Mouse (Mus musculus) layer of hippocampus, adult 9-10 months (tissue): ENCODE measurements around the gene Trafd1.
A peak's percentile ranks its signal among the peaks of the same experiment; 100 is the strongest.

Source experiments
- DNase-seq: peaks from one replicate; pipeline ENCODE4 v3.0.0; 2022; ENCODE audit warnings: low spot score

Gene Trafd1

GRCm38 (mm10) chr5:121385461-121386119, at the start of gene Trafd1:
Gene Trafd1, minus strand, starts transcription at chr5:121385632.
- peak; percentile 74 for DNase-seq

- DNase-seq = no peak
Observed at GRCm38 (mm10) chr5:121428954-121429353, 43.5 kb upstream of the Trafd1 start.

DNA sequence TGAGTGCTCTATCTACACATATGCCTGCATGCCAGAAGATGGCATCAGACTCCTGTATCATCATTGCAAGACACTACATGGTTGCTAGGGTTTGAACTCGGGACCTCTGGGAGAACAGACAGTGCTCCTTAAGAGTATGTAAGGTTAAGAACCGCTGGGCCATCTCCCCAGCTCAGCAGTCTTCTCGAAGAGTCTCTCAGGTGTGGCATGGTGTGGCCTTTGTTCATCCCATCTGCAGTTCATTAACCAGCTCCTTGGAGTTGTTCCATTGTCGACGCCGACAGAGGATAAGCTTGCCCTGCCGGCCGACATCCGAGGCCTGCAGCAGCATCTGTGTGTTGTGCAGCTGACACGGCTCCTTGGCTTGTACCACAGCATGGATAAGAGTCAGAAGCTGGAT, 37.9 kb upstream of the Trafd1 start:
- no peak for DNase-seq

DNA sequence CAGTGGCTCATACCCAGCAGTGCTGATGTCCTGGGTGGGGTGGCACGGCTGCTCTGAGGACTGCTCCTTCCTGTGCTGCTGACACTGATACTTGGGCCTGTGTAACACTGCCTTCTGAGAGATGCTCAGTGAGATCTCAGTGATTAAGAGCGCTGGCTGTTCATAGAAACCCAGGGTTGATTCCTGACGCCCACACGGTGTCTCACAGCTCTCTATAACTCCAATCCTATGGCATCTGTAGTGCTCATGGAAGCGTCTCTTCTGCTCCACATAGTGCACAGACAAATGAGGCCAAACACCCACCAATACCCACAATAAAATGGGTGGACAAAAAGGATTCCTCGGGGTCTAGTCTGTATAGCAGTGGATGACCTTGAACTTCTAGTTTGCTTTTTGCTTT, 37.4 kb upstream of the Trafd1 start:
- no peak for DNase-seq

DNA sequence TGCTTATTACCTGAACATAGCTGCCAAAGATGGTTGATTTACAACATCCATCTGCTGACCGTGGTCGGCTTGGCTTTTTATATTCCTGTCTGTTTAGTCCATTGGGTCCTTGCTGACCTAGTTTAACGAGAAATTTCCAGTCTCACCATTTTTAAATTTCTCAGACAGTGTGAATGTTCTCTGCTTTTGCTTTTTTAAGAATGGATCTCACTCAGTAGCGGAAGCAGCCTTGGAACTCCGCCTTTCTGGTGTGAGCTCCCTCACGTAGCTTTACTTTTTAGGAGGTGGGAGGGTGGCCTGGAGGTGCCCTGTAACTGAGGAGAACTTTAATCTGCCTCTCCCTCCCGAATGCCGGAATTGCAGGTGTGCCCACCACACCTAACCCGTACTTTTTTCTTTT, 35.3 kb upstream of the Trafd1 start:
- no peak for DNase-seq

DNA sequence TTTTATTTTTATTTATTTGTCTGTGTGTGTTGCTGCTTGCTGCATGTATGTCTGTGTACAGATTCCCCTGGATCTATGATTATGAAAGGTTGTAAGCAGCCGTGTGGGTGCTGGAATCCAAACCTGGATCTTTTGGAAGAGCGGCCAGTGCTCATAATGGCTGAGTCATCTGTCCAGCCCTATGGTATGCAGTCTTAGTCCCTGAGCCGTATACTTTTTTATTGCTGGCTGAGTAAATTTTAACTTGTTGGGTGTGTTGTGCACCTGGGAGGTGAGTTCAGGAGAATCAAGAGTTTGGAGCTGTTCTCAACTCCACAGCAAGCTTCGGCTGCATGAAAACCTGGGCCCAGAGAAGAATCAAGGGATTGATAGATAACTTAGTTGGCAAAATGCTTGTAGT, 25.5 kb upstream of the Trafd1 start:
- no peak for DNase-seq

- DNase-seq = no peak
Observed at GRCm38 (mm10) chr5:121407856-121408255, 22.4 kb upstream of the Trafd1 start.

DNA sequence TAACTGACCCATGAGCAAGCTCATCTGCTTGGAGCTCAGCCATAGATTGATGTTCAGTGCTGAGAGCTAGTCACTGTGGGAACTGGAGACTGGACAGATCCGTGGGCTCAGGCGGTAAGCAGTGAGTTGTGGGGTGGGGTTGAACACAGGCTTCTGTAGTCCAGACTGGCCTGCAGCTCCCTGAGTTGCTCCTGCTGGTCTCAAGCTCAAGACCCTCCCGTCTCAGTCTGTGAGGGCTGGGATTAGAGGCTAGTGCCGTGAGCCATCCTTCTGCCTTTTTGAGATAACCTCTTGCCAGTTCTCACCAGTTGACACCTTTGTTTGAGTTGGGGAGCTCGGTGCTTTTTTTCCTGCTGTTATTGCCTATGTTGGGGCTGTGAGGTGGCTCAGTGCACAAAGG, 15.4 kb upstream of the Trafd1 start:
- no peak for DNase-seq

- DNase-seq = no peak
Observed at GRCm38 (mm10) chr5:121400064-121400463, 14.6 kb upstream of the Trafd1 start.

GRCm38 (mm10) chr5:121399540-121399939, 14.1 kb upstream of the Trafd1 start:
- DNase-seq = no peak

GRCm38 (mm10) chr5:121398965-121399462, 13.6 kb upstream of the Trafd1 start:
- no peak for DNase-seq

- DNase-seq = no peak
Observed at GRCm38 (mm10) chr5:121398146-121398964, 12.9 kb upstream of the Trafd1 start.

GRCm38 (mm10) chr5:121397187-121398145, 12.0 kb upstream of the Trafd1 start, which contains the start of gene Naa25:
Gene Naa25, plus strand, starts transcription at chr5:121397936.
- peak; percentile 71 for DNase-seq

- no peak for DNase-seq
Observed at GRCm38 (mm10) chr5:121395621-121396020, 10.2 kb upstream of the Trafd1 start.

- no peak for DNase-seq
Observed at GRCm38 (mm10) chr5:121393402-121393801, 8.0 kb upstream of the Trafd1 start.

DNA sequence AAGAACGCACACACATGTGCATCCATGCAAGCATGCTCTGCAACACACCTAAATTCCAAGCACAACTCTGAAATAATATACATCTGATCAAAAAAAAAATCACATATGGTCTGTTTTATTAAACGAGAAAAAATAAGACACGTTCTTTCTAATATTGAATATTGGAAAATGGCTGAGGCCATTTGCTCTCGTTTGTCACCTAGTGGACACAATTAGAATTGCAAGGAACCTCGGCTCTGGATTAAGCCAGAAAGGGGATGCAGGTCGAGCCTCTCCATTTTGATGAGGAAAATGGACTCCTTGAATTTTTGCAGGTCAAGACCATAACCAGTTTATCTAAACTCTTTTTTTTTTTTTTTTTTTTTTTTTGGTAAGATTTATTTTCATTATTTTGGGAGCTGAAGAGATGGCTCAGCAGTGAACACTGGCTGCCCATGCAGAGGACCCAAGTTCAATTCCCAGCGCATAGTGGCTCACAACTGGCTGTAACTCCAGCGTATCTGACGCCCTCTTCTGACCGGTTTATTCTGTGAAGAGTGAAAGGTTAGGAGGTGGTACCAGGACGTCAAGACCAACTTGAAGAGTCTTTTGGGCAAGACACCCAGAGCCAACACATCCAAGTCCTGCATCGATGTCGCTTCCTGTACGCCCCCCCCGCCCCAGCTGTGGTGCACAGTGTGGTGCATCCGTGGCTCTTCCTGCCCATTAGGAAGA, 7.4 kb upstream of the Trafd1 start:
- no peak for DNase-seq

DNA sequence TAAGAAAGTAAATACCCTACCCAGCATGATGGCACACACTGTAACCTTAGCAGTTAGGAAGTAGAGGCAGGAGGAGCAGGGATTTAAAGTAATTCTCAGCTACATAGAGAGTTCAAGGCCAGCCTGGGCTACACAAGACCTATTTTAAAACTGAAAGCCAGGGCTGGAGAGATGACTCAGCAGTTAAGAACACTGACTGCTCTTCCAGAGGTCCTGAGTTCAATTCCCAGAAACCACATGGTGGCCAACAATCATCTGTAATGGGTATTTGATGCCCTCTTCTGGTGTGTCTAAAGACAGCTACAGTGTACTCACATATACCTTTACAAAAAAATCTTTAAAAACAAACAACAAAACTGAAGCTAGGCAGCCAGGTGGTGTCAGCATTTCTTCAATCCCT, 4.3 kb upstream of the Trafd1 start:
- DNase-seq = no peak

GRCm38 (mm10) chr5:121389106-121389505, 3.7 kb upstream of the Trafd1 start:
- DNase-seq = no peak

- no peak for DNase-seq
Observed at GRCm38 (mm10) chr5:121387126-121387525, 1.7 kb upstream of the Trafd1 start.

GRCm38 (mm10) chr5:121386120-121386909, 883 bp upstream of the Trafd1 start:
- DNase-seq = no peak
